Mouse (Mus musculus): ENCODE measurements at regions not wholly inside any gene's neighbourhood (a gene's known extent, or its start where the extent isn't known, plus 50 kb on each side); places are given as distances from the start of the nearest gene placed in this dataset.

DNA sequence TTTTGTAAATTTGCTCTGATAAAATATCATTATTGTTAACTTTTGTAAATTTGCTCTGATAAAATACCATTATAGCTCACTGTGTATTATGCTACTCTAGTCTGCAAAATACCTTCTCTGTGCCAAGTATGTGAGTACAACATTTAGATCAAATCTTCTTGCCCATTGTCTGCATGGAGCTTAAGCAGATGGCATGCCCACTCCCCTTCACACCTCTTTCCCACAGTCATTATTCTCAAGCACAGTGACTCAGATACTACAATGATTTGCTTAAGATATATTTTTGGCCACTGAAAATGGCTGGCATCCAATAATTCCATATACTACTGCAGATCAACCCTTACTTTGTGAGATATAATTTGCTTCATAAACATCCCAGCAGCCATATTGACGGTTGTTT, 533.6 kb upstream of the Cntn4 start:
- peak; percentile 13 to 40 for DNase-seq (ENCODE audit: low spot score in 2 of 2)
- intact Hi-C loops (cut with DNase I): no loop called here

All from left cerebral cortex, postnatal 14 days (tissue).